Mouse (Mus musculus): ENCODE results near the gene Vasn.
"Not testable (repeated sequence)": the region's sequence is repeated elsewhere in the genome, so short reads cannot be mapped to it uniquely, and the experiment has no call there.

Vasn gene

DNA sequence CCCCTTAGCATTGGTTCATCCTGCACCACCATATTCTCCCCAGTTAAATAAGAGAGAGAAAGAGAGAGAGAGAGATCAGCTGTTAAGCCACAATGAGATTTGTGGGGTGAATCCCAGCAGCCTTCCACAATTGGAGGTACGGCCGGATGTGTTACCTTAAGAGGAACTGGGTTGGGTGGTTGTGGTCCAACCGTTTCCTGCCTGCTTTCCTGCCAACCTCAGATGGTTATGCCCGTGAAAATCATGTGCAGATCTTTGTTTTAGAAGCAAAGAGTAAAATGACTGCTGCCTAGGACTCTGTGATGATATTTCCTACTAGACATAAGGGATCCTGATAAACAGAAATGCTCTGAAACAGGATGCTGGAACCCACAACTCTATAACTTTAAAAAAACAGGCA lies 34.4 kb downstream of the Vasn start:
- DNase-seq, result peak in 1 of 2 experiments; percentile 36

DNA sequence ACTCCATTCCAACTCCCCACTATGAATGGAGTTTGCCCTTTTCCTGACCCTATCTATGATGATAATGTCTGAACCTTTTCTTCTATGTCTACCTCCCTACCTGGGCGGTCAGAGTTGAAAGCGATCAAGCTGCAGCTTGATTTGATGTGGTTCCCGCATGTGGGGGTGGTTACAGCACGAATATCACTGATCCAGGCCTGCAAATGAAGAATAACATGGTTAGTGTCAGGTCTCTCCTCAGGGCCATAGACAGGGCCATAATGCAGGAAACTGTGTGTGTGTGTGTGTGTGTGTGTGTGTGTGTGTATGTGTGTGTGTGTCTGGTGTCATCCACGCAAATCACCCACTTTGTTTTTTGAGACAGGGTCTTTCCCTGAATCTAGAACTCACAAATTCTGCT lies 37.1 kb downstream of the Vasn start:
- DNase-seq, result no peak

DNA sequence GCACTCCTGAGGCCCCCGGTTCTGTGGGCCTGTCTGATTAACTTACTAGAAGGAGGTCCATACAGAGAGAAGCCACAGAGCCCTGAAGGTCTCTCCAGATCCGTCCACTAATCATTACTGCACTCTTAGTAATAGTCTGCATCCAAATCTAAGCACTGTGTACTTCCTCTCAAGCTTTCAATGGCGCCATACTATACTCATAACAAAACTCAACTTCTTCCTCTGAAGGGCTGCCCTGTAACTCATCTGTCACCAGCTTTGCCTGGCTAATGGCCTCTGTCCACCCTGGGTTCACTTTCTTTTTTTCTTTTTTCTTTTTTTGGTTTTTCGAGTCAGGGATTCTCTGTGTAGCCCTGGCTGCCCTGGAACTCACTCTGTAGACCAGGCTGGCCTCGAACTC lies 38.3 kb downstream of the Vasn start:
- no peak for DNase-seq

DNA sequence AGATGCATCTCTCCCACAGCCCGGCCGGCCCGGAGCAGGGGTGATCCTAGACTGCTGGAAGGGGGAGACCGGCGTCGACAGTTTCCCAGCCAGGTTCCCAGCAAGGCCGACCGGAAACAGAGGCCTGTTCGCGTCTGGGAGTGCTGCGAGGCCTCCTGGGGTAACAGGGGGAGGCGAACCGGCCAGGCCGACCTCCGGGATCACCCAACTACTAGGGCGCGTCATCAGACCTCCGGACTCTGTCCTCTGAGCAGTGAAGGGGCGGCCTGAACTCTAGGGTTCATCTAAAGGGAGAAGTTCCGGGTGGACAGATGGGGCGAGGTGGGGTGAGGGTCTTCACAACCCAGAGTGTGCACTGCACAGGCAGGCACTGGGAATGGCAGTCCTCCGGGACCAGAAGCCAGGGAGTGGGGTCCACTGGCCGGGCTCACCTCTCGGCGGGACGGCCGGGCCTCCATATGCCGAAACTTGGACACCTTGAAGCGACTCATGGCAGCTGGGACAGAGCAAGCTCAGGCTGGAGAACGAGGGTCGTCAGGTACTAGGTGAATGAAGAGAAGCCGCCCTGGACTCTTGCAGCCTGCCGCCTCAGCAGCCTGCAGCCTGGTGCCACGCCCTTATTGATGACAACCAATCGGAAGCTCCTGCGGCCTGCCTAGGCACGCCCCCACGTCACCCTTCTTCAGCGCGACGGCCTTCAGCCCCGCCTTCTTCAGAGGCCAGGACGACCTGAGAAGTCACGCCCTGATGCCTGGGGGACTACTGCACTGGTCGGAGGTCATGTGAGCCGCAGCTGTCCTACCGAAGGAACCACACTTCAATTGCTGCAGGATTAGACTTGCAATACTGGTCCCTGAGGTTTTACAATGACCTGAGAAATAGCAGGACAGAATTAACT lies 39.6 kb downstream of the Vasn start, which contains the start of gene Coro7:
Gene Coro7, minus strand, starts transcription at position 657 of the 898 bp plus-strand sequence.
- peak; percentile 85 to 90 for DNase-seq

DNA sequence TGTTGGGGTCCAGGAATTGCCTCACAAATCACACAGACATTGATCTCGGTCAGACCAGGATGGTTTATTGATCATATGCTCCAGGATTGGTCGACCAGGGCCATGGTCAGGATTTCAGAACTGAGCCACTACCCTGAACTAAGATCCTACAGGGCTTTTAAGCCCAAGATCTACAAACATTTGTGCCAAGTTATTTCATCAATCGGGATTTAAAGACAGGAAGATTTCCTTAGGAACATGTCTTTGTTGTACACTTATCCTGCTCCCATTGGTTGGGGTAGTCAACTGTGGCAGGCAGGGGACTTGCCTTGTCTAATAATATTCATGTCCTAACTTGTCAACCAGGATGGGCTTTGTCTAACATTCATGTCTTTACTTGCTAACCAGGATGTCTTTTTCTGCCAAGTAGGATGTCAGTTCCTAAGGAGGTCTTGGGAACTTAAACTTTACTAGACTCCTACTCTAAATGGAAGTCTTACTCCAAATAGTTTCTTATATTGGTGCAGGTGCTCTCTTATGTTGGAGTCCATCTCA lies 41.2 kb downstream of the Vasn start:
- not testable (repeated sequence) for DNase-seq

DNA sequence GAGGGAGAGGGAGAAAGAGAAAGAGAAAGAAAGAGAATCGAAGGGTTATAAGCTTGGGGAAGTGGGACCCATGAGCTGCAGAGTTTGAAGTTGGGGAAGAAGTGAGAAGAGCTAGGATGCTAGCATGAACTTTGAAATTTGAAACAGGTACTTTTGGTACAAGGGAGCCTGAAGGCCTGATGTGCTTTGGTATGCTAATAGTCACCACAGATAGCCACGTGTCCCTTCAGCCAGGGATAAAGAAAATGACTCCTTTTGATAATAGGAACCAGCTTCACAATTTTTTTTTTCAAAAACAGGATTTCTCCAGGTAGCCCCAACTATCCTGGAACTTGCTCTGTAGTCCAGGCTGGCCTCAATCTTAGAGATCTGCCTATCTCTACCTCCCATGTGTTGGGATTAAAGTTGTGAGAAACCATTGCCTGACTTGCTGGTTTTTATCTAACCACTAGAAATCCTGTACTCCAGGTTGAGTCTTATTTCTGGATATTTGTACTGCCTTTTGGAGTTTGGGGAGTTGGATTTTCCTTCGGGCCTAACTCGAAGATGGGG lies 43.0 kb downstream of the Vasn start:
- DNase-seq, result no peak

DNA sequence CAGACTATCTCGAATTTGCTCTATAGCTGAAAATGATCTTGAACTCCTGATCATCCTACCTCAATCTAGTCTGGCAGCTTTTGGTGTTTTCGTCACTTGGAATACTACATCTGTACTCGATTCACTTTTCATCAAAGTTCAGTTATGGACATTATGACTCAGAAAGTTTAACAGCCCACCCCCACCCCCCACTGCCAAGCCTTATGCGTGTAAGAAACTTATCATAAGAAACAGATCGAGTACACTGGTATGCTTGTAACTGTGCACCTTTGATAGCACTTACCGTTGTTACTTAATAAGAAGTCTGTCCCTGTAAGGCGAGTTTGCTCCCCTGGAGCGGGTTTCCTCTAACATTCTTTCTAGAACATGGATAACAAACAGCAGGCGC lies 43.4 kb downstream of the Vasn start:
- no peak for DNase-seq

DNA sequence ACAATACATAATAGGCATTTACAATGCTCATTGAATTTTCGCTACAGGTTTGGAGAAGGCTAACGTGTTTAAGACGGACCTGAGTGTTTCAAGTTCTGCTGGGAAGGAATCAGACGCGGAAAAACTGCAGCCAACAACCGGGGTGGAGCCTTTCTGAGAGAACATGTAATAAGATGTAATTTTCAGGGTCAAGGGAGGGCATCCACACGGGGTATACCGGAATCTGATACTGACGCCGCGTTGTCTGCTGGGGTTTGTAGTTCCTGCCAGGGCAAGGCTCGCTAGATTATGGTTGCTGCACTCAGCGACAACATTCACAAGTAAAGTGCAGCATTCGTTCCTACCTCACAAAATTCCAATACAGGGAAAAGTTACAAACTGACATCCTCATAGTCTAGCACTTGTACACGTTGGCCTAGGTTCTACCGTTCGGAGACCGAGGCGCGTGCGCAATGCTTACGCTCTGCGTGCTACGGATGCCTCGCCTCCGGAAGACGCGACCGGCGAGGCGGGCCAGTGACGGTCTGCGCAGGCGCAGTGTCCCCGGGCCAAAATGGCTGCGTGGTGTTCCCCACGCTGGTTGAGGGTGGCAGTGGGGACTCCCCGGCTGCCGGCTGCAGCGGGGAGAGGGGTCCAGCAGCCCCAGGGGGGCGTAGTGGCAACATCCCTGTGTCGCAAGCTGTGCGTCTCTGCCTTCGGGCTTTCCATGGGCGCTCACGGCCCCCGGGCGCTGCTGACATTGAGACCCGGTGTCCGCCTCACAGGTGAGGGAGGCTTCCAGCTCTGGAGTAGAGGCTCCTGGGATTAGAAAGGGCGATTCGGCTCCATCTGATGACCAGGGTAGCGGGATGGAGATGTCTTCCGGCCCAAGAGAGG lies 44.1 kb downstream of the Vasn start:
- peak; percentile 94 to 97 for DNase-seq

DNA sequence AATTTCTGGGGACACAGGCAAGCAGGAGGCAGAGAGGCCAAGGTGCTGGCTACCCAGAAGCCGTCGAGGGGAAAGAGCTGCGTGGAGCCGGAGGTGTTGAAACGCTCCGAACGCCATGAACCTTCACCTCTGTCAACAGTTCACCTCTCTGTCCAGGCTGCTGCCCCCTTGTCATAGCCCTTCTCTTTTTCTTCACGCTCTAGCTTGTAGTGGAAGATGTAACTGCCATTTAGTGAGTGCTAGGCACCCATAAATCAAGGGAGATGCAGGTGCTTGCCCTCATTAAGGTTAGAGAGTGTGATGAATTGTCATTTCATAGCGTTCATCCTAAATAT lies 44.7 kb downstream of the Vasn start:
- DNase-seq, result no peak

DNA sequence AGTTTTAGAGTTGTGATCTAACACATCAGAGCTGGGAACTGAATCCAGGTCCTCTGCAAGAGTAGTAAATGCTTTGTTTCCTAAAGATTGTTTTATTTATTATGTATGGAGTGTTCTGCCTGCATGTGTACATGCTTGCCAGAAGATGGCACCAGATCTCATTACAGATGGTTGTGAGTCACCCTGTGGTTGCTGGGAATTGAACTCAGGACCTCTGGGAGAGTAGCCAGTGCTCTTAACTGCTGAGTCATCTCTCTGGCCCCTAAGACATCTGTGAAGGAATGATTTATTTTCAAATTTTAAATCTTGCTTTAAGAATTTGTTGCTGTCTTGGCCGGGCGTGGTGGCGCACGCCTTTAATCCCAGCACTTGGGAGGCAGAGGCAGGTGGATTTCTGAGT lies 49.6 kb downstream of the Vasn start:
- DNase-seq, result not testable (repeated sequence)

Measured in spleen, adult 18-20 months (tissue).